Mouse (Mus musculus) forebrain, embryonic 14.5 days (tissue): ENCODE measurements at regions not wholly inside any gene's neighbourhood (a gene's known extent, or its start where the extent isn't known, plus 50 kb on each side); places are given as distances from the start of the nearest gene placed in this dataset.

Experiments used
- ATAC-seq: fragments of 200-750 bp; cut with Nextera tagmentation; 2 replicates; pipeline ENCODE4 v1.8.0; 2017; ENCODE audit warnings: mild to moderate bottlenecking, moderate library complexity
- DNase-seq: peaks from one replicate; pipeline ENCODE4 v3.0.0-alpha.2; 2015; ENCODE audit warnings: low spot score
- H3K27ac ChIP-seq: fragments of 300-500 bp; sonication (generic); 2 replicates; pipeline ENCODE4 v1.5.1; 2014; ENCODE audit warnings: low read depth, mild to moderate bottlenecking, control low read depth, low read length, moderate library complexity
- H3K27me3 ChIP-seq: fragments of 300-500 bp; sonication (generic); replicated peaks from 2 replicates; pipeline ENCODE4 v1.6.1; 2014; ENCODE audit warnings: low read length, control low read depth, mixed read lengths; ENCODE audit not compliant: control insufficient read depth, insufficient read depth
- H3K36me3 ChIP-seq: fragments of 300-500 bp; sonication (generic); 2 replicates; pipeline ENCODE4 v1.6.1; 2014; ENCODE audit warnings: low read length, control low read depth; ENCODE audit not compliant: control insufficient read depth, insufficient read depth
- H3K4me1 ChIP-seq: fragments of 300-500 bp; sonication (generic); 2 replicates; pipeline ENCODE4 v1.6.1; 2014; ENCODE audit warnings: antibody characterized with exemption, low read length, control low read depth; ENCODE audit not compliant: control insufficient read depth, insufficient read depth
- H3K4me2 ChIP-seq: fragments of 300-500 bp; sonication (generic); 2 replicates; pipeline ENCODE4 v1.6.1; 2014; ENCODE audit warnings: mild to moderate bottlenecking, control low read depth, low read length
- H3K4me3 ChIP-seq: fragments of 300-500 bp; sonication (generic); 2 replicates; pipeline ENCODE4 v1.5.1; 2014; ENCODE audit warnings: low read depth, low read length, control low read depth
- H3K9ac ChIP-seq: fragments of 300-500 bp; sonication (generic); 2 replicates; pipeline ENCODE4 v1.6.1; 2014; ENCODE audit warnings: mild to moderate bottlenecking, low read length, control low read depth, moderate library complexity
- H3K9me3 ChIP-seq: fragments of 300-500 bp; sonication (generic); replicated peaks from 2 replicates; pipeline ENCODE4 v1.6.1; 2016; ENCODE audit warnings: low read length, control low read depth, mixed read lengths; ENCODE audit not compliant: control insufficient read depth
- WGBS: fragments of 180-500 bp; shearing (Covaris S2); extraction: QIAGEN DNeasy Blood & Tissue Kit; methylation state at CpG from one replicate; pipeline ENCODE4 v1.1.7; 2014; 5-methylcytosine and 5-hydroxymethylcytosine counted together

- WGBS, result 64% methylated on average over 6 of the region's 6 CpGs
- Histone ChIP-seq H3K9me3 (no peaks in the 10 kb centered on the region), H3K36me3 (no peaks in the 10 kb centered on the region), H3K4me2 (no peak overlapping the region), H3K27me3 (no peaks in the 10 kb centered on the region), H3K27ac (no peak overlapping the region), H3K4me3 (no peak overlapping the region), H3K4me1 (no peaks in the 10 kb centered on the region), H3K9ac (no peak overlapping the region)
- no peak for ATAC-seq
- DNase-seq, result no peak
Observed at GRCm38 (mm10) chr14:118393676-118394075, 126.9 kb downstream of the Gm9376 start.

- H3K36me3 ChIP-seq, result no peaks in the 10 kb centered on the region
- peak; percentile 58 for DNase-seq
- ATAC-seq, result peak; percentile 60
- H3K4me1 ChIP-seq, result peaks cover 16% of the 10 kb centered on the region; the same call in 1 of the 2 replicates
- H3K4me3 ChIP-seq, result no peak overlapping the region
- H3K4me2 ChIP-seq, result no peak overlapping the region
- H3K9me3 ChIP-seq, result no peaks in the 10 kb centered on the region; the same call in 1 of the 2 replicates
- no peak overlapping the region for H3K27ac ChIP-seq
- no peaks in the 10 kb centered on the region for H3K27me3 ChIP-seq
- 13% methylated on average over 4 of the region's 4 CpGs for WGBS
- no peak overlapping the region for H3K9ac ChIP-seq
Observed at GRCm38 (mm10) chr14:118414275-118414674, 147.5 kb downstream of the Gm9376 start.

- Histone ChIP-seq H3K4me1 (peaks cover 16% of the 10 kb centered on the region; the same call in 1 of the 2 replicates), H3K9ac (no peak overlapping the region), H3K4me2 (no peak overlapping the region), H3K4me3 (no peak overlapping the region), H3K9me3 (peaks cover 8% of the 10 kb centered on the region; the same call in 1 of the 2 replicates), H3K27me3 (no peaks in the 10 kb centered on the region), H3K27ac (no peak overlapping the region), H3K36me3 (no peaks in the 10 kb centered on the region)
- WGBS, result 8% methylated on average over 7 of the region's 7 CpGs
- ATAC-seq (peak; percentile 74), DNase-seq (peak; percentile 63)
Observed at GRCm38 (mm10) chr14:118416163-118416562, 149.4 kb downstream of the Gm9376 start.

- no peak overlapping the region for H3K27ac ChIP-seq
- H3K4me2 ChIP-seq, result no peak overlapping the region
- 89% methylated on average over 12 of the region's 12 CpGs for WGBS
- no peak overlapping the region for H3K9ac ChIP-seq
- H3K9me3 ChIP-seq, result peaks cover 8% of the 10 kb centered on the region; the same call in 1 of the 2 replicates
- no peaks in the 10 kb centered on the region for H3K36me3 ChIP-seq
- H3K4me1 ChIP-seq, result peaks cover 17% of the 10 kb centered on the region; the same call in 1 of the 2 replicates
- no peak overlapping the region for H3K4me3 ChIP-seq
- no peak for DNase-seq
- H3K27me3 ChIP-seq, result no peaks in the 10 kb centered on the region
- no peak for ATAC-seq
Observed at GRCm38 (mm10) chr14:118419442-118420193, 152.9 kb downstream of the Gm9376 start.

- Histone ChIP-seq H3K27me3 (no peaks in the 10 kb centered on the region), H3K4me2 (peak overlapping the region; percentile 56), H3K9ac (peak overlapping the region; percentile 48), H3K36me3 (no peaks in the 10 kb centered on the region), H3K4me3 (peak overlapping the region; percentile 21), H3K27ac (no peak overlapping the region), H3K9me3 (peaks cover 8% of the 10 kb centered on the region; the same call in 1 of the 2 replicates), H3K4me1 (peaks cover 6% of the 10 kb centered on the region; the same call in 1 of the 2 replicates)
- DNase-seq (peak; percentile 67), ATAC-seq (peak; percentile 76)
- under 1% methylated on average over 17 of the region's 17 CpGs for WGBS
Observed at GRCm38 (mm10) chr14:118422351-118423001, 155.7 kb downstream of the Gm9376 start.

GRCm38 (mm10) chr14:118423269-118423668, 156.5 kb downstream of the Gm9376 start:
- no peak overlapping the region for H3K27ac ChIP-seq
- peaks cover 6% of the 10 kb centered on the region; the same call in 1 of the 2 replicates for H3K4me1 ChIP-seq
- no peak overlapping the region for H3K9ac ChIP-seq
- ATAC-seq, result peak; percentile 35; the same call in 1 of the 2 replicates
- no peak overlapping the region for H3K4me3 ChIP-seq
- H3K36me3 ChIP-seq, result no peaks in the 10 kb centered on the region
- H3K9me3 ChIP-seq, result peaks cover 8% of the 10 kb centered on the region; the same call in 1 of the 2 replicates
- DNase-seq, result peak; percentile 34
- no peak overlapping the region for H3K4me2 ChIP-seq
- H3K27me3 ChIP-seq, result no peaks in the 10 kb centered on the region
- 0% methylated on average over 9 of the region's 9 CpGs for WGBS

- WGBS, result 85% methylated on average over 3 of the region's 3 CpGs
- H3K36me3 ChIP-seq, result no peaks in the 10 kb centered on the region
Observed at GRCm38 (mm10) chr14:118426562-118426961, 159.8 kb downstream of the Gm9376 start.

GRCm38 (mm10) chr14:118430286-118430685, 163.5 kb downstream of the Gm9376 start:
- no peak overlapping the region for H3K4me2 ChIP-seq
- no peaks in the 10 kb centered on the region for H3K36me3 ChIP-seq
- DNase-seq (no peak), ATAC-seq (no peak)
- H3K27me3 ChIP-seq, result peaks cover 14% of the 10 kb centered on the region; the same call in 1 of the 2 replicates
- H3K4me1 ChIP-seq, result peaks cover 3% of the 10 kb centered on the region; the same call in 1 of the 2 replicates
- 95% methylated on average over 4 of the region's 4 CpGs for WGBS
- no peak overlapping the region for H3K4me3 ChIP-seq
- H3K9ac ChIP-seq, result no peak overlapping the region
- no peak overlapping the region for H3K27ac ChIP-seq
- H3K9me3 ChIP-seq, result no peaks in the 10 kb centered on the region

More at GRCm38 (mm10) chr14:118426562-118426961, 159.8 kb downstream of the Gm9376 start:
- Histone ChIP-seq H3K4me1 (peaks cover 6% of the 10 kb centered on the region; the same call in 1 of the 2 replicates), H3K4me3 (no peak overlapping the region), H3K4me2 (no peak overlapping the region), H3K27ac (no peak overlapping the region), H3K9ac (no peak overlapping the region), H3K9me3 (no peaks in the 10 kb centered on the region), H3K27me3 (no peaks in the 10 kb centered on the region)
- ATAC-seq, result no peak
- DNase-seq, result no peak
